Mouse (Mus musculus) spleen, postnatal 10 days (tissue): Measurements from ENCODE around the gene BC107364.
"Not testable (repeated sequence)": the region's sequence is repeated elsewhere in the genome, so short reads cannot be mapped to it uniquely, and the experiment has no call there.

Source experiments
- DNase-seq, 2 experiments: peaks; one replicate each; pipeline ENCODE4 v3.0.0; 2021 to 2022; ENCODE audit warnings: low spot score in 2 of 2

BC107364 gene

GRCm38 (mm10) chr3:96452262-96452661 lies at the start of gene BC107364:
BC107364 (minus strand) TSS chr3:96452306.
- not testable (repeated sequence) for DNase-seq

- DNase-seq = peak; percentile 91 to 92
These were observed 49.4 kb upstream of the BC107364 start for GRCm38 (mm10) chr3:96501391-96502115.

- DNase-seq = peak; percentile 90
These were observed 48.7 kb upstream of the BC107364 start for GRCm38 (mm10) chr3:96500691-96501265.

DNA sequence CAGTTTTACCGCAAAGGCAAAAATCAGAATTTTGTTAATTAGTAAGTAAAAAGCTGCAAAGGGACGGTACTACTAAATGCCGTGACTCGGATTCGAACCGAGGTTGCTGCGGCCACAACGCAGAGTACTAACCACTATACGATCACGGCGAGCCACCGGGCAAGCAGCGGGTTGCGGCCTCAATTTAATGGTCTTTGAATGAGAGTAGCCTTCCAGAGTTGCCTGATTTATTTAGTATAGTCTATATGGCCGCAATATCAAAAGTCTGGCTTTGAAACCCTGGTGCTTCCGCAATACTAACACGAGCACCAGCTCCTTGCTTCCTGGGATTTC lies 48.1 kb upstream of the BC107364 start:
- DNase-seq = peak; percentile 94 to 95

DNA sequence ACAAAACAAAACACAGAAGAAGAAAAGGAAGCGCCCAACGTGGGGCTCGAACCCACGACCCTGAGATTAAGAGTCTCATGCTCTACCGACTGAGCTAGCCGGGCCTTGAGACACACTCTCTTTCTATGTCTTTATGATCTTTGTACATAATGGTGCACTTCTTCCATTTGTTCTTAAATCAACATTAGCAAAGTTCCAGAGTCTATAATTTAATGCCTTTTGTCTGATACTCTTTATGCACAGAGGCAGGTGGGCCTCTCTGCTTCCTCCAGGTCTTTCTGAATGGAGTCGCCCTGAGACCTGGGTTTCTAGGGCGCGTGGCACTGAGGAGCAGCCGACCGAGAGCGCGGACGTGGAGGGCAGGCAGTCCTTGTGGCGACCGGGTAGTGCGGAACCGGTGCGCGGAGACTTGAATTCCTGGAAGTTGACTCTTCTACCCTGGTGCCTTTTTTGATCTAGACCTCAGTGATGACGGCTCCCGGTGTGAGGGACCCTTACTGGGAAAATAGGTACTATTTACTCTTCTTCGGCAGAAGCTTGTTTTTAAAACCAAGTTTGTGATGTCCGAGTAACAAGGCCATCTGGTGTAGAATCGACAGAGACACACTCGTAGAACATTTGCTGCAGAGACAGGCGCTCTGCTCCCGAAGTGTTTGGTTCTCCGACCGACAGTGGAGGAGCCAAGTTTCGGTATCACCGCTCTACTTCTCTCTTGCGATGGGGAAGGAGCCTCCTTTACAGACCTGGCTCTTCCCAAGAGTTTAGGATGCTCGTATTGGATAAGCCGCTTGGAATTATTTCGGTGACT lies 47.6 kb upstream of the BC107364 start:
- peak; percentile 82 to 84 for DNase-seq

GRCm38 (mm10) chr3:96498476-96499245 lies 46.6 kb upstream of the BC107364 start:
- no peak for DNase-seq

- DNase-seq = peak; percentile 74 to 85
These were observed 45.4 kb upstream of the BC107364 start for GRCm38 (mm10) chr3:96497451-96498028.

DNA sequence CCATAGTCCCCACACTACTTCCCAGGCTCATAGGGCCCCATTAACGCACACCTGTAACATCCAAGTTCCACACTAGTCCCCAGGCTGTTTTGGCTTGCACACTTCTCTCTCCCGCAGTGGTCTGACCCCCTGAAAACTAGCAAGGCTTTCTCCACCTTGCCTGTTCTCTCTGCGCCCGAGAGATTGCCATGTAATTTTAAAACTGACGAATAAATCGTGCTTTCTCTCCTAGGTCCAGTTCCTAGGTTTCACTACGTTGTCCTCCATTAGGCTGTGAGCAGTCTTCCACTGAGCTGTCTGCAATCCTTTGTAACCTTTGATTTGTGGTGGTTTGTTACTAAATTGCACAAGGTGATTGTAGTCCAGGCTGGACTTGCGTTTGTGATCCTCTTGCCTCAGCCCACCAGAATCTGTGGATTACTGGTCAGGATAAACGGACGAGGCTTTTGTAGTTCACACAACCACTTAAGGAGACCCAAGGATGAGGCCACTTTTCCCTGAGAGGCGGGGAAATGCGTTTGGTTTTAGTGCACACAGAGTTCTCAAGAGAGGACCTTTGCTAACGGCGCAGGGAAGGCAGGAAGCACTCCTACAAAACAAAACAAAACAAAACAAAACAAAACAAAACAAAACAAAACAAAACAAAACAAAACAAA lies 44.6 kb upstream of the BC107364 start:
- not testable (repeated sequence) for DNase-seq

DNA sequence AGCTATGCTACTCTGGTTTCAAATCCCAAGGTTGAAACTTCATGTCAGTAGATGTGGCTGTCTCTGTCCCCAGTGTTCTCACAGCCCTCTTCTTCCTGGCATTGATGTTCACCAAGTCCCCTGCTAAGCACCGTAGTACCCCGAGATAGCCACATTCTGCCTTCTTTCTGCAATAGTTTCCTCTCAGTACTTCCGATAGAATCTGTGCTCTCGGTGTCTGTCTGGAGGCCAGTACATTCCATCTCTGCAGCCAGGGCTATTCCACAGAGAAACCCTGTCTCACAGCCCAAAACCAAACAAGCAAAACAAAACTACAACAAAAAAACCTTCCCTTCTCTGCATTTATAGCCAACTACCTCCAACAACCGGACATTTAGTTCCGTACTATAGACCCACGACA lies 44.1 kb upstream of the BC107364 start:
- DNase-seq = no peak

DNA sequence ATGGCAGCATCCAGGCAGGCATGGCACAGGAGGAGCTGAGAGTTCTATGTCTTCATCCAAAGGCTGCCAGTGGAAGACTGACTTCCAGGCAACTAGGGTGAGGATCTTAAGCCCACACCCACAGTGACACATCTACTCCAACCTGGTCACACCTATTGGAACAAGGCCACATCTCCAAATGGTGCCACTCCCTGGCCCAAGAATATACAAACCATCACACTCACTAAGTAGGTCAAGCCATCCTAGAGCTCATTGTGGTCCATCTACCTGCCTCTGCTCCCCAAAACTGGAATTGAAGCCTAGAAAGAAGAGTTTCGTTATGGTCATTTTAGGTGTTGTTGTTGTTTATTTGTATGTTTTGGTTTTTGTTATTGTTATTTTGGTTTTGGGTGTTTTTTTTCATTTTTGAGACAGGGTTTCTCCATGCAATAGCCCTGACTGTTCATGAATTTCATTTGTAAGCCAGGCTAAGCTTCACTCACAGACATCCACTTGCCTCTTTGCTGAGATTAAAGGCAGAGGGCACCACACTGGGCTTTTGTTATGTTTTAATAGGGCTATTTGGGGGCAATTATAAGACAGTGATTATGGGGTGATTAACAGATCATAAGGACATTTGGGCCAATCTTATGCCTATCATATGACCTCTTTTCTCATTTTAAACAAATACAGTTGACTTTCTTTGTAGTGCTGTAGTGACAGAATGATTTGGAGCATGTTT lies 43.5 kb upstream of the BC107364 start:
- no peak for DNase-seq

- no peak for DNase-seq
These were observed 42.8 kb upstream of the BC107364 start for GRCm38 (mm10) chr3:96494912-96495311.

GRCm38 (mm10) chr3:96494456-96494855 lies 42.4 kb upstream of the BC107364 start:
- DNase-seq = not testable (repeated sequence)

- peak in 1 of 2 experiments; percentile 8 for DNase-seq
These were observed 37.5 kb upstream of the BC107364 start for GRCm38 (mm10) chr3:96489636-96490035.

DNA sequence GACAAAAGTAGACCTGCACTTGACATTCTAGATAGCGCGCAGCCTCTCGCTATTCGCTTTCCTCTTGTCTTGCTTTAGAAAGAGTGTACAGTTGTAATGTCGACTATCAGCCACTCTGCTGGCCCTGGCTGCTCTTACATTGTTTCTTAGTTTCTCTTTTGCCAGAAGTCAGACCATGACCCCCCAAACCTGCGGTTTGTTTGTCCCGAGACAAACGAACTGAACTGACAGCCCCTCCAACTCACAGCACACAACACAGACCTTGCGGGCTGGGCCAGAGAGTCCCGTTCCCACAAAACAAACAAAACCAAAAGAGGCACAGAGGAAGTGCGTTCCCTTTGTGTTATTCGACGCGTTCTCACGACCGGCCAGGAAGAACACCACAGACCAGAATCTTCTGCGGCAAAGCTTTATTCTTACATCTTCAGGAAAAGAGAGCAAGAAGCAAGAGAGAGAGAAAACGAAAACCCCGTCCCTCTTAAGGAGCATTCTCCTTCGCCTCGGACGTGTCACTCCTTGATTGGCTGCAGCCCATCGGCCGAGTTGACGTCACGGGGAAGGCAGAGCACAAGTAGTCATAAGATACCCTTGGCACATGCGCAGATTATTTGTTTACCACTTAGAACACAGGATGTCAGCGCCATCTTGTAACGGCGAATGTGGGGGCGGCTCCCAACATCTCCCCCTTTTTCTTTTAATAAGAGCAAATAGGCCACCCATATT lies 37.0 kb upstream of the BC107364 start:
- peak in 1 of 2 experiments; percentile 16 for DNase-seq

- DNase-seq = not testable (repeated sequence)
These were observed 36.3 kb upstream of the BC107364 start for GRCm38 (mm10) chr3:96488290-96488906.

GRCm38 (mm10) chr3:96487596-96488289 lies 35.6 kb upstream of the BC107364 start:
- DNase-seq = peak in 1 of 2 experiments; percentile 73

GRCm38 (mm10) chr3:96486828-96487559 lies 34.9 kb upstream of the BC107364 start:
- DNase-seq = not testable (repeated sequence)
